Mouse (Mus musculus): ENCODE data around the gene Renbp. TPM values are rescaled to one million over a fixed set of nuclear protein-coding genes. Genes with fewer than 3 reads are reported as not detected.

The Renbp gene
- polyA plus RNA-seq, 1 experiment from 2014 or later, result 23.3 TPM

GRCm38 (mm10) chrX:73877014-73877413, 53.6 kb downstream of the Renbp start:
- Histone ChIP-seq H3K27me3 (ENCODE audit: low read depth, poor library complexity, severe bottlenecking) (peaks cover 36% of the 10 kb centered on the region), H3K4me1 (peaks cover 17% of the 10 kb centered on the region), H3K4me3 (no peak overlapping the region), H3K9me3 (replicated peaks) (no peaks in the 10 kb centered on the region), H3K36me3 (no peaks in the 10 kb centered on the region), H3K27ac (replicated peaks) (no peak overlapping the region)
- DNase-seq (ENCODE audit: low spot score), result no peak
- 77% methylated on average over 1 of the region's 1 CpGs for WGBS

- H3K4me1 ChIP-seq, result peaks cover 9% of the 10 kb centered on the region
- 78% methylated on average over 2 of the region's 2 CpGs for WGBS
- H3K36me3 ChIP-seq, result no peaks in the 10 kb centered on the region
- peaks cover 25% of the 10 kb centered on the region for H3K27me3 ChIP-seq (ENCODE audit: low read depth, poor library complexity, severe bottlenecking)
- H3K9me3 ChIP-seq (replicated peaks), result no peaks in the 10 kb centered on the region
- no peak overlapping the region for H3K27ac ChIP-seq (replicated peaks)
- no peak overlapping the region for H3K4me3 ChIP-seq
- no peak for DNase-seq (ENCODE audit: low spot score)
These were observed 54.8 kb downstream of the Renbp start for GRCm38 (mm10) chrX:73875881-73876280.

Other genes starting within 250 kb of the Renbp start
- gene Bcap31, start 214.7 kb downstream of the Renbp start, polyA plus RNA-seq (2016; fragmentation: Nextera tagmentation; extraction: Ambion mirVana), result 144 and 157 TPM in 2 replicates
- 10.9 and 11.5 TPM in 2 replicates for gene Abcd1, start 214.3 kb downstream of the Renbp start, polyA plus RNA-seq (2016; fragmentation: Nextera tagmentation; extraction: Ambion mirVana)
- 0.04 and 0.12 TPM in 2 replicates for gene Plxnb3, start 173.8 kb downstream of the Renbp start, polyA plus RNA-seq (2016; fragmentation: Nextera tagmentation; extraction: Ambion mirVana)
- gene Srpk3, start 156.4 kb downstream of the Renbp start, polyA plus RNA-seq (2016; fragmentation: Nextera tagmentation; extraction: Ambion mirVana), result 1.5 and 1.6 TPM in 2 replicates
- gene Idh3g, start 144.0 kb downstream of the Renbp start, polyA plus RNA-seq (2016; fragmentation: Nextera tagmentation; extraction: Ambion mirVana), result 185 and 192 TPM in 2 replicates
- gene Ssr4, start 143.8 kb downstream of the Renbp start, polyA plus RNA-seq (2016; fragmentation: Nextera tagmentation; extraction: Ambion mirVana), result 122 and 123 TPM in 2 replicates
- 0.80 and 0.81 TPM in 2 replicates for gene Pdzd4, start 105.9 kb downstream of the Renbp start, polyA plus RNA-seq (2016; fragmentation: Nextera tagmentation; extraction: Ambion mirVana)
- 0.14 TPM in 1 of 2 replicates, not detected in the other for gene Avpr2, start 38.7 kb downstream of the Renbp start, polyA plus RNA-seq (2016; fragmentation: Nextera tagmentation; extraction: Ambion mirVana)
- 7.4 and 14.4 TPM in 2 replicates for gene L1cam, start 34.7 kb downstream of the Renbp start, polyA plus RNA-seq (2016; fragmentation: Nextera tagmentation; extraction: Ambion mirVana)
- 1.9 and 2.7 TPM in 2 replicates for gene Arhgap4, start 9.0 kb downstream of the Renbp start, polyA plus RNA-seq (2016; fragmentation: Nextera tagmentation; extraction: Ambion mirVana)
- 144 and 159 TPM in 2 replicates for gene Naa10, start 8.9 kb downstream of the Renbp start, polyA plus RNA-seq (2016; fragmentation: Nextera tagmentation; extraction: Ambion mirVana)
- gene Hcfc1, start 35.5 kb upstream of the Renbp start, polyA plus RNA-seq (2016; fragmentation: Nextera tagmentation; extraction: Ambion mirVana), result 69.6 and 78.0 TPM in 2 replicates
- gene Irak1, start 93.1 kb upstream of the Renbp start, polyA plus RNA-seq (2016; fragmentation: Nextera tagmentation; extraction: Ambion mirVana), result 56.0 and 57.3 TPM in 2 replicates
- gene Opn1mw, start 196.6 kb upstream of the Renbp start, polyA plus RNA-seq (2016; fragmentation: Nextera tagmentation; extraction: Ambion mirVana), result not detected in 2 replicates
- 15.7 and 16.0 TPM in 2 replicates for gene Mecp2, start 204.5 kb upstream of the Renbp start, polyA plus RNA-seq (2016; fragmentation: Nextera tagmentation; extraction: Ambion mirVana)
- not detected in 2 replicates for gene Tex28, start 237.0 kb upstream of the Renbp start, polyA plus RNA-seq (2016; fragmentation: Nextera tagmentation; extraction: Ambion mirVana)
- not detected in 2 replicates for gene Tktl1, start 246.4 kb upstream of the Renbp start, polyA plus RNA-seq (2016; fragmentation: Nextera tagmentation; extraction: Ambion mirVana)